Mouse (Mus musculus): ENCODE data around the gene Prr5l. TPM values are rescaled to one million over a fixed set of nuclear protein-coding genes. Genes with fewer than 3 reads are reported as not detected.

Gene Prr5l
- polyA plus RNA-seq, 2 experiments = 1.4 to 1.7 TPM

GRCm38 (mm10) chr2:101894126-101894525, 11.3 kb upstream of the Prr5l start:
- Histone ChIP-seq H3K4me2 (ENCODE audit: low read depth) (no peak overlapping the region), H3K27me3 (ENCODE audit: control insufficient read depth, insufficient read depth, low read length) (no peaks in the 10 kb centered on the region), H3K4me3 (ENCODE audit: insufficient read depth in 1 of 2, low read depth in 2 of 2, low read length in 2 of 2) (no peak overlapping the region), H3K9ac (replicated peaks) (no peak overlapping the region), H3K4me1 (replicated peaks; ENCODE audit: control insufficient read depth in 2 of 2, insufficient read depth in 2 of 2, low read length in 1 of 2) (no peaks in the 10 kb centered on the region), H3K9me3 (ENCODE audit: control insufficient read depth, low read length) (no peaks in the 10 kb centered on the region), H3K36me3 (replicated peaks; ENCODE audit: control insufficient read depth, insufficient read depth, low read depth) (no peaks in the 10 kb centered on the region), H3K27ac (no peak overlapping the region)
- ATAC-seq (ENCODE audit: insufficient read depth) (no peak), DNase-seq (ENCODE audit: low read depth in 3 of 3, low spot score in 3 of 3) (no peak)
- TF ChIP-seq CTCF (IDR thresholded peaks at IDR 0.05; ENCODE audit: low read depth) (no peak), EP300 (IDR thresholded peaks at IDR 0.05; ENCODE audit: low read depth) (no peak)
- WGBS (ENCODE audit: insufficient replicate concordance) = 79% methylated on average over 3 of the region's 3 CpGs

- no peak for ATAC-seq (ENCODE audit: insufficient read depth)
- no peak for TF ChIP-seq EP300 (IDR thresholded peaks at IDR 0.05; ENCODE audit: low read depth)
- Histone ChIP-seq H3K27ac (no peak overlapping the region), H3K27me3 (ENCODE audit: control insufficient read depth, insufficient read depth, low read length) (no peaks in the 10 kb centered on the region), H3K9ac (replicated peaks) (no peak overlapping the region), H3K9me3 (ENCODE audit: control insufficient read depth, low read length) (no peaks in the 10 kb centered on the region), H3K36me3 (replicated peaks; ENCODE audit: control insufficient read depth, insufficient read depth, low read depth) (no peaks in the 10 kb centered on the region), H3K4me2 (ENCODE audit: low read depth) (no peak overlapping the region), H3K4me3 (ENCODE audit: insufficient read depth in 1 of 2, low read depth in 2 of 2, low read length in 2 of 2) (no peak overlapping the region), H3K4me1 (replicated peaks; ENCODE audit: control insufficient read depth in 2 of 2, insufficient read depth in 2 of 2, low read length in 1 of 2) (peaks cover 5 to 6% of the 10 kb centered on the region in 2 experiments)
- no peak for DNase-seq (ENCODE audit: low read depth in 3 of 3, low spot score in 3 of 3)
- WGBS (ENCODE audit: insufficient replicate concordance) = 44% methylated on average over 7 of the region's 7 CpGs
Measured at GRCm38 (mm10) chr2:101891143-101891542, 8.3 kb upstream of the Prr5l start.

- 82% methylated on average over 8 of the region's 8 CpGs for WGBS (ENCODE audit: insufficient replicate concordance)
- H3K4me3 ChIP-seq (ENCODE audit: insufficient read depth in 1 of 2, low read depth in 2 of 2, low read length in 2 of 2) = no peak overlapping the region
- H3K4me1 ChIP-seq (replicated peaks; ENCODE audit: control insufficient read depth in 2 of 2, insufficient read depth in 2 of 2, low read length in 1 of 2) = peaks cover 7 to 15% of the 10 kb centered on the region in 2 experiments
- H3K27ac ChIP-seq = no peak overlapping the region
- no peak for TF ChIP-seq EP300 (IDR thresholded peaks at IDR 0.05; ENCODE audit: low read depth)
- no peak for TF ChIP-seq CTCF (IDR thresholded peaks at IDR 0.05; ENCODE audit: low read depth)
- no peak for DNase-seq (ENCODE audit: low read depth in 3 of 3, low spot score in 3 of 3)
- no peaks in the 10 kb centered on the region for H3K9me3 ChIP-seq (ENCODE audit: control insufficient read depth, low read length)
- ATAC-seq (ENCODE audit: insufficient read depth) = no peak
- no peaks in the 10 kb centered on the region for H3K36me3 ChIP-seq (replicated peaks; ENCODE audit: control insufficient read depth, insufficient read depth, low read depth)
- no peak overlapping the region for H3K4me2 ChIP-seq (ENCODE audit: low read depth)
- H3K27me3 ChIP-seq (ENCODE audit: control insufficient read depth, insufficient read depth, low read length) = no peaks in the 10 kb centered on the region
- no peak overlapping the region for H3K9ac ChIP-seq (replicated peaks)
Measured at GRCm38 (mm10) chr2:101888886-101889285, 6.1 kb upstream of the Prr5l start.

GRCm38 (mm10) chr2:101885768-101886438, 3.1 kb upstream of the Prr5l start, which contains the start of gene Commd9:
Gene Commd9 (plus strand): TSS chr2:101886247.
- no peaks in the 10 kb centered on the region for H3K36me3 ChIP-seq (replicated peaks; ENCODE audit: control insufficient read depth, insufficient read depth, low read depth)
- ATAC-seq (ENCODE audit: insufficient read depth) (peak; percentile 94), DNase-seq (ENCODE audit: low read depth in 3 of 3, low spot score in 3 of 3) (peak; percentile 87 to 91 (median 88))
- TF ChIP-seq EP300 (IDR thresholded peaks at IDR 0.05; ENCODE audit: low read depth) (no peak), CTCF (IDR thresholded peaks at IDR 0.05; ENCODE audit: low read depth) (no peak)
- 8% methylated on average over 22 of the region's 22 CpGs for WGBS (ENCODE audit: insufficient replicate concordance)
- peak within 1 kb of the TSS; percentile 83 for H3K4me2 ChIP-seq (ENCODE audit: low read depth)
- peaks cover 7 to 15% of the 10 kb centered on the region in 2 experiments for H3K4me1 ChIP-seq (replicated peaks; ENCODE audit: control insufficient read depth in 2 of 2, insufficient read depth in 2 of 2, low read length in 1 of 2)
- no peaks in the 10 kb centered on the region for H3K27me3 ChIP-seq (ENCODE audit: control insufficient read depth, insufficient read depth, low read length)
- peak within 1 kb of the TSS; percentile 64 for H3K9ac ChIP-seq (replicated peaks)
- no peaks in the 10 kb centered on the region for H3K9me3 ChIP-seq (ENCODE audit: control insufficient read depth, low read length)
- H3K4me3 ChIP-seq (ENCODE audit: insufficient read depth in 1 of 2, low read depth in 2 of 2, low read length in 2 of 2) = peak within 1 kb of the TSS; percentile 72 to 87
- no peak within 1 kb of the TSS for H3K27ac ChIP-seq

- no peak overlapping the region for H3K4me3 ChIP-seq (ENCODE audit: insufficient read depth in 1 of 2, low read depth in 2 of 2, low read length in 2 of 2)
- H3K27ac ChIP-seq = no peak overlapping the region
- no peak for ATAC-seq (ENCODE audit: insufficient read depth)
- TF ChIP-seq EP300 (IDR thresholded peaks at IDR 0.05; ENCODE audit: low read depth) = no peak
- no peak for TF ChIP-seq CTCF (IDR thresholded peaks at IDR 0.05; ENCODE audit: low read depth)
- 66% methylated on average over 2 of the region's 2 CpGs for WGBS (ENCODE audit: insufficient replicate concordance)
- no peak for DNase-seq (ENCODE audit: low read depth in 3 of 3, low spot score in 3 of 3)
- peaks cover 7 to 15% of the 10 kb centered on the region in 2 experiments for H3K4me1 ChIP-seq (replicated peaks; ENCODE audit: control insufficient read depth in 2 of 2, insufficient read depth in 2 of 2, low read length in 1 of 2)
- no peaks in the 10 kb centered on the region for H3K9me3 ChIP-seq (ENCODE audit: control insufficient read depth, low read length)
- H3K36me3 ChIP-seq (replicated peaks; ENCODE audit: control insufficient read depth, insufficient read depth, low read depth) = no peaks in the 10 kb centered on the region
- H3K9ac ChIP-seq (replicated peaks) = no peak overlapping the region
- H3K27me3 ChIP-seq (ENCODE audit: control insufficient read depth, insufficient read depth, low read length) = no peaks in the 10 kb centered on the region
- no peak overlapping the region for H3K4me2 ChIP-seq (ENCODE audit: low read depth)
Measured at GRCm38 (mm10) chr2:101884286-101884685, 1.5 kb upstream of the Prr5l start.
